Mouse (Mus musculus) embryonic fibroblast, embryonic 13.5 days (primary cell): ENCODE data around the gene Mut. TPM values are rescaled to one million over a fixed set of nuclear protein-coding genes. Genes with fewer than 3 reads are reported as not detected.

Experiments used
- H3K27ac ChIP-seq: 2 replicates; pipeline ENCODE4 v1.5.1; 2012; ENCODE audit warnings: low read length, control low read depth, inconsistent platforms; ENCODE audit not compliant: insufficient read depth
- H3K4me1 ChIP-seq: 2 replicates; pipeline ENCODE4 v1.6.1; 2011; ENCODE audit warnings: low read length; ENCODE audit not compliant: control insufficient read depth, insufficient read depth
- H3K4me3 ChIP-seq: 2 replicates; pipeline ENCODE4 v1.5.1; 2011; ENCODE audit warnings: mild to moderate bottlenecking, control low read depth, low read length; ENCODE audit not compliant: insufficient read depth
- CTCF ChIP-seq: IDR thresholded peaks from 2 replicates; pipeline ENCODE4 v1.5.1; 2011; ENCODE audit warnings: mild to moderate bottlenecking, control low read depth, low read length, moderate library complexity, borderline replicate concordance; ENCODE audit not compliant: insufficient read depth
- POLR2A ChIP-seq: IDR thresholded peaks from 2 replicates; pipeline ENCODE4 v1.6.1; 2011; ENCODE audit warnings: low read depth, mild to moderate bottlenecking, control low read depth, low read length, moderate library complexity
- polyA plus RNA-seq: library from polyadenylated mRNA; stranded (reverse); fragments of >200 nt; gene quantifications from 2 replicates; pipeline ENCODE4 v1.2.4, GENCODE M21; 2011; ENCODE audit warnings: low read depth; ENCODE audit not compliant: missing spikeins, insufficient read length

Mut gene
- polyA plus RNA-seq = 25.9 and 27.8 TPM in 2 replicates

DNA sequence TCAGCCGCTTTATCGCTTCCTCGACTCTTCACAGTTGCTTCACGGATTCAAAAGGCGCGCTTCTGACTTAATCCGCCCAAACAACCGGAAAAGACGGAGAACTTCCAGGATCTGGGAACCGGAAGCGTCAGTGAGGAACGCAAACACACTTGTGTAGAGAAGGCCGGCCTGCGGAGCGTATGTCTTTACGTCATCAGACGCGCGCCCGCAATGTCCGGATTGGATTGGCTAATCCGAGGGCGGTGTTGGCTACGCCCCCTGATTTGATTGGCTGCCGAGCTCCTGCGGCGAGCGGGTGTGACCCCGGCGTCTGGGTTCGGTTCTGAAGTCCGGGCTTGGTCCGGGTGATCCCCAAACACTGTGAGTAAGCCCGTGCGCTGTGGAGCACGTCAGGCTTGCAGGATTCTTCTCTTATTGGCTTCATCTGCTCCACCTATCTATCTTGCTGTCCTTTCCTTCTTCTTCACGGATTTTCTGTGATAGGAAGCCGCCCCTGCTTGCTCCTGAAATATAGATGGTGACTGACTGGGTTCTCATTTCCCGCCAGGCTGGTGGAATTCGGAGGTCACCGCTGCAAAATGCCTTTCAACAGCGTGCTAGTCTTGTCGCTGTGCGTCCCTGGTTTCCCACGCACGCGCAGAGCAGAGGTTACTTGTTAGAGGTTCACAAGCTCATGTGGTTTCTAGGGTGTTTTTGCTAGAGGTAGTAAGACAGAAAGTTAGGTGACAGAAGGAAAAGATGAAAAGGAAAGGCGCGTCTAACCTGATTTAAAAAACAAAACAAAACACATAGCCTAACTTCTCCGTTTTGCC is at the start of gene Mut, which contains the start of gene Cenpq:
Gene Mut (plus strand): TSS at position 266 of the 812 bp plus-strand sequence.
Gene Cenpq (minus strand): TSS at position 628 of the 812 bp plus-strand sequence.
- peak; percentile 78 for TF ChIP-seq POLR2A
- no peak for TF ChIP-seq CTCF
- Histone ChIP-seq H3K4me3 (peak within 1 kb of the TSS; percentile 87), H3K4me1 (no peaks in the 10 kb centered on the region; the same call in 1 of the 2 replicates), H3K27ac (peak within 1 kb of the TSS; percentile 81)

DNA sequence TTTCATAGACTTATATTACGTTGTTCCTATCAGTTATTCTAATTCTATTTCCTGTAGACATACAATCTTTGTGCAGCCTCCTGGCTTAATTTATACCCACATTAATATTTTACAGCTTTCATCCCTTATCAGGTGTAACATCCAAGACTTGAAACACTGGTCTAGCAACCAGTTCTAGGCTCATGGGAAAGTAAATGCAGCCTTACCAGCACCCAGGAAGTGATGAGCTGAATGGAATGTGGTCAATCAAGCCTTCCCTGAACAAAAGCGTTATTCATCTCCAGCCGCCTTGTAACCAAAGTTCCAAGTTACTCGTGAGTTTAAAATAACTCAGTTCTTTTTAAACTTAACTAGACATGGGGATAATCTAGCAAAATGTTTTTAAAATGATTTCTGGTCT is 49.3 kb upstream of the Mut start:
- no peaks in the 10 kb centered on the region; the same call in 1 of the 2 replicates for H3K4me1 ChIP-seq
- TF ChIP-seq POLR2A (no peak), CTCF (no peak)
- no peak overlapping the region for H3K27ac ChIP-seq
- no peak overlapping the region for H3K4me3 ChIP-seq

DNA sequence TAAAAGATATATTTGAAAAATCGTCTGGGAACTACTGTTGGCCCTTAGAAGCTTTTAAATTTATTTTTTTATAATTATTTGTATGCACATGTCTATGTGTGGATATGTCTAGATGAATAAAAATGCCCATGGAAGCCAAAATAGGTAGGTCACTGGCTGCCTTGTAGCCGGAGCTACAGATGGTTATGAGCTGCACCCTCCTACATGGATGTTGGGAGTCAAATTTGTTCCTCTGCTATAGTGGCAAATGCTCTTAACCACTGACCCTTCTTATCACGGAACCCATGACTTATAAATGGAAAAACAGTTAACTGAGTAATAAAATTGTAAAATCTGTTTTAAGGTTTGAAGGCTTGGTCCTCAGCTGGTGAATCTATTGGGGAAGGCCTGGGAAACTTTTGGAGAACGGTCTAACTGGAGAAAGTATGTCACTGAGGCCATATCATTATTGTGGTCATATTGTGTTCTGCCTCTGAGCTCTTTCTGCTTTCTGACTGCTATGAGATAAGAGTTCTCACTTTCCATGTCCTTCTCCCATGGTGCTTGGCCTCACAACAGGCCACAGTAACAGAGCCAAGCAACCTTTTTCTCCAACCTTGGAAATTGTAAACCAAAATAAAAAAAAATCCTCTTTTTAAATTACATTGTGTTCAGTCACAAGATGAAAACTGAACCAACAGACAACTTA is 46.5 kb upstream of the Mut start:
- no peak overlapping the region for H3K27ac ChIP-seq
- H3K4me3 ChIP-seq = no peak overlapping the region
- no peaks in the 10 kb centered on the region; the same call in 1 of the 2 replicates for H3K4me1 ChIP-seq
- TF ChIP-seq POLR2A (no peak), CTCF (no peak)

DNA sequence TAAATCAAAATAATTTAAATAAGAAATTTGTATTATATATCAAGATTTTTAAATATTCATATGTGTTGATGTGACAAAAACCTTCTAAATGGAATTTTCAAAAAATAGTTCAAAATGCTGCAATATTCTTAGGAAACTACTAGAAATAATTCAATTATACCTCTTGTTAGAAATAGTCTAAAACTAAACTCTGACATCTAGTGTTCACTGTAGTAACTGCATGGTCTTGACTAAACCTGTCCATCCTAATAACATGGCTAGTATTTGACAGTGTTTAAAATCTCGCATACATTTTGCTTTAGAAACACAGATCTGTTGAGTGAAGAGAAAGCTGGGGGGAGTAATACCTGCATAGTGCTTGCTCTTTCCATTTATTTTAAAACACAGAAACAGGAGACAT is 37.6 kb upstream of the Mut start:
- no peak overlapping the region for H3K4me3 ChIP-seq
- no peak overlapping the region for H3K27ac ChIP-seq
- no peak for TF ChIP-seq CTCF
- no peak for TF ChIP-seq POLR2A
- no peaks in the 10 kb centered on the region for H3K4me1 ChIP-seq

GRCm38 (mm10) chr17:40899783-40900363 is 34.6 kb upstream of the Mut start:
- TF ChIP-seq POLR2A (no peak), CTCF (no peak)
- Histone ChIP-seq H3K27ac (no peak overlapping the region), H3K4me1 (no peaks in the 10 kb centered on the region), H3K4me3 (no peak overlapping the region)

DNA sequence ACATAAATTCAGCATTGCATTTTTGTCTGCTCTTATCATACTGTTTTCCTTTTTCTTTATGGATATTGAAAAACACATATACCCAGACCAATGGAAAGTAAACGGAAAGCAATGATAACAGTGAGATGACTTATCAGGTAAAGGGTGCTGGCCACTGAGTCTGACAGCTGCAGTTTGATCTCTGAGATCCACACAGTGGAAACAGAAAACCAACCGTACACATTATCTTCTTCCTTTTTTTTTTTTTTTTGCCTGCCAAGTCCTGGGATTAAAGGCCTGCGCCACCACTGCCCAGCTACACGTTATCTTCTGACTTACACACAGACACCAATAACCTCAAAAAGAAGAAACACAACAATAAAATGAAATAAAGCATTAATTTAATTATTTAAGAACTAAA is 31.1 kb upstream of the Mut start:
- no peak overlapping the region for H3K27ac ChIP-seq
- no peak for TF ChIP-seq CTCF
- H3K4me1 ChIP-seq = no peaks in the 10 kb centered on the region
- H3K4me3 ChIP-seq = no peak overlapping the region

- no peak overlapping the region for H3K4me3 ChIP-seq
- TF ChIP-seq POLR2A = no peak
- TF ChIP-seq CTCF = no peak
- H3K4me1 ChIP-seq = no peaks in the 10 kb centered on the region
- no peak overlapping the region for H3K27ac ChIP-seq
These were observed 30.4 kb upstream of the Mut start for GRCm38 (mm10) chr17:40904056-40904597.

GRCm38 (mm10) chr17:40904721-40905154 is 29.7 kb upstream of the Mut start:
- no peak for TF ChIP-seq CTCF
- no peak for TF ChIP-seq POLR2A
- Histone ChIP-seq H3K4me1 (no peaks in the 10 kb centered on the region), H3K27ac (no peak overlapping the region), H3K4me3 (no peak overlapping the region)

- Histone ChIP-seq H3K4me3 (no peak within 1 kb of the TSS), H3K27ac (no peak within 1 kb of the TSS), H3K4me1 (no peaks in the 10 kb centered on the region)
- TF ChIP-seq CTCF (no peak), POLR2A (no peak)
These were observed 20.2 kb upstream of the Mut start, which contains the start of gene Glyatl3 for GRCm38 (mm10) chr17:40914250-40914649. Glyatl3 (minus strand) TSS chr17:40914350.

GRCm38 (mm10) chr17:40915499-40915898 is 19.0 kb upstream of the Mut start:
- TF ChIP-seq CTCF = no peak
- no peak for TF ChIP-seq POLR2A
- no peaks in the 10 kb centered on the region for H3K4me1 ChIP-seq
- no peak overlapping the region for H3K27ac ChIP-seq
- no peak overlapping the region for H3K4me3 ChIP-seq
